12 mouse cellular contexts compared by ENCODE assay signal in genomic region chr9:45246060-45246459, GRCm38 (mm10). TPM values are rescaled to one million over a fixed set of nuclear protein-coding genes. Genes with fewer than 3 reads are reported as not detected.
A peak's percentile ranks its signal among the peaks of the same experiment; 100 is the strongest.
DNase-seq lines count a peak whose midpoint lies in the region; ATAC-seq and TF ChIP-seq lines count a peak whose summit lies in the region.
"Had no signal": no experiment of that assay in that cellular context is flagged by ENCODE, and none has a peak within 500 bp of the region (broad histone marks: within the 10 kb centered on the region; RNA-seq: fewer than 3 reads in every experiment).

No protein-coding gene starts in this region.

- peaks cover 0 to 4% of the 10 kb centered on the region in 2 experiments; a peak in 2 of 4 replicates for H3K4me1 ChIP-seq in MEL (ENCODE audit: control insufficient read depth in 1 of 2, insufficient read depth in 2 of 2, low read length in 2 of 2)
- no peaks in the 10 kb centered on the region for H3K4me1 ChIP-seq in forebrain, postnatal 0 days (ENCODE audit: insufficient read depth)

- TF ChIP-seq CTCF in MEL (IDR thresholded peaks at IDR 0.05 in 2 of 3, conservative IDR thresholded peaks at IDR 0.05 in 1 of 3; ENCODE audit: control insufficient read depth in 1 of 3, insufficient read depth in 1 of 3, low read depth in 2 of 3, low read length in 3 of 3, poor library complexity in 1 of 3, severe bottlenecking in 1 of 3): no peak
- TF ChIP-seq CTCF in forebrain, postnatal 0 days (IDR thresholded peaks at IDR 0.05; ENCODE audit: low read depth): no peak

- no peak overlapping the region for H3K27ac ChIP-seq in MEL (ENCODE audit: control insufficient read depth, low read depth, low read length)
- H3K27ac ChIP-seq in forebrain, postnatal 0 days (ENCODE audit: low read depth, low read length): no peak overlapping the region
- H3K27ac ChIP-seq: liver, embryonic 13.5 days had no signal

- no peak overlapping the region for H3K4me2 ChIP-seq in forebrain, postnatal 0 days (ENCODE audit: low read depth)
- H3K4me2 ChIP-seq: liver, embryonic 13.5 days had no signal

- no peak for TF ChIP-seq POLR2A in MEL (IDR thresholded peaks at IDR 0.05; ENCODE audit: control insufficient read depth in 1 of 2, insufficient read depth in 1 of 2, low read depth in 1 of 2, low read length in 2 of 2, poor library complexity in 1 of 2)

- H3K36me3 ChIP-seq in MEL (ENCODE audit: control insufficient read depth in 1 of 2, insufficient read depth in 2 of 2, low read length in 2 of 2): peaks cover 0 to 2% of the 10 kb centered on the region in 2 experiments; a peak in 2 of 4 replicates
- no peaks in the 10 kb centered on the region for H3K36me3 ChIP-seq in forebrain, postnatal 0 days (ENCODE audit: insufficient read depth)
- H3K36me3 ChIP-seq: liver, embryonic 13.5 days had no signal

- no peaks in the 10 kb centered on the region for H3K79me2 ChIP-seq in MEL (ENCODE audit: control insufficient read depth, insufficient read depth, low read length, poor library complexity)

- peak; percentile 42 to 78 for DNase-seq in heart, adult 18-20 months
- no peak for DNase-seq in heart, postnatal 4 days
- peak; percentile 34 for DNase-seq in MEL (ENCODE audit: low read depth, low spot score)
- DNase-seq in natural killer cell, adult 2 months (ENCODE audit: low spot score in 2 of 2): peak; percentile 46 to 84
- DNase-seq in forebrain, postnatal 0 days: no peak
- DNase-seq in left cerebral cortex, adult 18-20 months (ENCODE audit: low spot score in 2 of 2): no peak
- no peak for DNase-seq in right cerebral cortex, postnatal 4 days
- DNase-seq: adrenal gland, postnatal 10 days; kidney, adult 18-20 months; liver, embryonic 13.5 days had no signal

- H3K4me3 ChIP-seq in MEL (ENCODE audit: control insufficient read depth in 1 of 2, insufficient read depth in 1 of 2, low read depth in 2 of 2, low read length in 2 of 2): no peak overlapping the region
- no peak overlapping the region for H3K4me3 ChIP-seq in forebrain, postnatal 0 days (ENCODE audit: low read depth, low read length)
- H3K4me3 ChIP-seq: liver, embryonic 13.5 days had no signal

- H3K27me3 ChIP-seq in MEL (ENCODE audit: control insufficient read depth in 1 of 2, insufficient read depth in 2 of 2, low read length in 2 of 2): no peaks in the 10 kb centered on the region
- no peaks in the 10 kb centered on the region for H3K27me3 ChIP-seq in forebrain, postnatal 0 days (ENCODE audit: insufficient read depth, low read length)
- H3K27me3 ChIP-seq: liver, embryonic 13.5 days had no signal

- no peak for TF ChIP-seq RAD21 in MEL (IDR thresholded peaks at IDR 0.05; ENCODE audit: low read depth, low read length)

- 91% methylated on average over 6 of the region's 6 CpGs for WGBS in forebrain, postnatal 0 days

- no peaks in the 10 kb centered on the region for H3K9me3 ChIP-seq in MEL (replicated peaks; ENCODE audit: insufficient read depth, low read length)
- H3K9me3 ChIP-seq in forebrain, postnatal 0 days (ENCODE audit: low read length): no peaks in the 10 kb centered on the region
- H3K9me3 ChIP-seq: liver, embryonic 13.5 days had no signal

- H3K9ac ChIP-seq in MEL (ENCODE audit: control insufficient read depth, low read depth, low read length, poor library complexity, severe bottlenecking): no peak overlapping the region
- no peak overlapping the region for H3K9ac ChIP-seq in forebrain, postnatal 0 days
- H3K9ac ChIP-seq: liver, embryonic 13.5 days had no signal

- peak; percentile 42 for ATAC-seq in inflammation-experienced regulatory T-cells, adult 6 months
- no peak for ATAC-seq in forebrain, postnatal 0 days

- TF ChIP-seq EP300 in MEL (IDR thresholded peaks at IDR 0.05; ENCODE audit: low read depth in 1 of 2, low read length in 2 of 2): no peak

TF ChIP-seq in MEL, 35 proteins besides CTCF, POLR2A, EP300 and RAD21:
- TF ChIP-seq ELF1 (IDR thresholded peaks at IDR 0.05; ENCODE audit: low read depth, low read length): no peak
- TF ChIP-seq UBTF (IDR thresholded peaks at IDR 0.05; ENCODE audit: borderline replicate concordance, insufficient read depth, low read depth, low read length): no peak

RNA-seq across cellular contexts. Expression of gene Il10ra, which starts 22.9 kb away (rescaled TPM):
- total RNA-seq in heart, adult 18-20 months (2021): 1 to 10 TPM; 1.9 to 2.5 TPM
- total RNA-seq in heart, postnatal 4 days (2021): 1 to 10 TPM; 1.0 to 1.2 TPM
- not detected in 2 replicates for total RNA-seq in MEL (2012; rRNA removed)
- polyA plus RNA-seq in MEL (2012; ENCODE audit: insufficient read depth in 1 of 2, insufficient read length in 2 of 2, low read depth in 1 of 2, low replicate concordance in 2 of 2, missing spikeins in 1 of 2): not detected
- polyA plus RNA-seq in inflammation-experienced regulatory T-cells, adult 6 months (2017; shearing (Covaris generic)): 10 to 100 TPM; 38.3 to 56.0 (median 48.7) TPM
- 1.4 and 1.6 TPM in 2 replicates for total RNA-seq in forebrain, postnatal 0 days (2014; rRNA removed)
- polyA plus RNA-seq in forebrain, postnatal 0 days (2015; fragmentation: Nextera tagmentation; extraction: Ambion mirVana): 0.46 and 0.48 TPM in 2 replicates
- total RNA-seq in left cerebral cortex, adult 18-20 months (2021): 1 to 10 TPM; 2.6 to 3.4 TPM

RNA-seq across cellular contexts. Expression of gene Tmprss4, which starts 42.2 kb away (rescaled TPM):
- total RNA-seq in heart, adult 18-20 months (2021): under 1 TPM in 1 of 2 experiments, not detected in 1; 0.13 TPM
- total RNA-seq in heart, postnatal 4 days (2021): not detected
- not detected in 2 replicates for total RNA-seq in MEL (2012; rRNA removed)
- not detected for polyA plus RNA-seq in MEL (2012; ENCODE audit: insufficient read depth in 1 of 2, insufficient read length in 2 of 2, low read depth in 1 of 2, low replicate concordance in 2 of 2, missing spikeins in 1 of 2)
- not detected for polyA plus RNA-seq in inflammation-experienced regulatory T-cells, adult 6 months (2017; shearing (Covaris generic))
- not detected in 2 replicates for total RNA-seq in forebrain, postnatal 0 days (2014; rRNA removed)
- not detected in 2 replicates for polyA plus RNA-seq in forebrain, postnatal 0 days (2015; fragmentation: Nextera tagmentation; extraction: Ambion mirVana)
- total RNA-seq in left cerebral cortex, adult 18-20 months (2021): under 1 TPM in 1 of 2 experiments, not detected in 1; 0.28 TPM
- total RNA-seq: adrenal gland, postnatal 10 days had no signal
- polyA plus RNA-seq: embryonic facial prominence, embryonic 11.5 days had no signal

Comparison
In these comparisons a context has a peak if more than half of its experiments do, and no peak if none do; other contexts are left out.
1. DNase-seq: peak in heart, adult 18-20 months (2 of 2), MEL (single experiment) and natural killer cell, adult 2 months (2 of 2); none in heart, postnatal 4 days (single experiment), forebrain, postnatal 0 days (single experiment), left cerebral cortex, adult 18-20 months (0 of 2) and right cerebral cortex, postnatal 4 days (single experiment).